Mouse (Mus musculus) kidney, embryonic 16.5 days (tissue): ENCODE measurements around the gene Kdm6b. TPM values are rescaled to one million over a fixed set of nuclear protein-coding genes. Genes with fewer than 3 reads are reported as not detected.

Experiments used
- ATAC-seq: fragments of 200-750 bp; cut with Nextera tagmentation; 2 replicates; pipeline ENCODE4 v1.8.0; 2017; ENCODE audit warnings: moderate TSS enrichment; ENCODE audit not compliant: low FRiP score, low TSS enrichment
- H3K27ac ChIP-seq: fragments of 300-500 bp; sonication (generic); 2 replicates; pipeline ENCODE4 v1.5.1; 2014; ENCODE audit warnings: low read length
- H3K27me3 ChIP-seq: fragments of 300-500 bp; sonication (generic); 2 replicates; pipeline ENCODE4 v1.6.1; 2014; ENCODE audit warnings: low read length, control low read depth, mixed read lengths; ENCODE audit not compliant: insufficient read depth
- H3K36me3 ChIP-seq: fragments of 300-500 bp; sonication (generic); 2 replicates; pipeline ENCODE4 v1.6.1; 2014; ENCODE audit warnings: low read length, control low read depth, mixed read lengths; ENCODE audit not compliant: insufficient read depth
- H3K4me1 ChIP-seq: fragments of 300-500 bp; sonication (generic); 2 replicates; pipeline ENCODE4 v1.6.1; 2014; ENCODE audit warnings: low read length, control low read depth, mixed read lengths; ENCODE audit not compliant: insufficient read depth
- H3K4me2 ChIP-seq: fragments of 300-500 bp; sonication (generic); replicated peaks from 2 replicates; pipeline ENCODE4 v1.6.1; 2014; ENCODE audit warnings: low read depth, low read length
- H3K4me3 ChIP-seq: fragments of 300-500 bp; sonication (generic); 2 replicates; pipeline ENCODE4 v1.5.1; 2014; ENCODE audit warnings: mild to moderate bottlenecking, low read length
- H3K9ac ChIP-seq: fragments of 300-500 bp; sonication (generic); replicated peaks from 2 replicates; pipeline ENCODE4 v1.6.1; 2014; ENCODE audit warnings: low read length
- H3K9me3 ChIP-seq: fragments of 300-500 bp; sonication (generic); 2 replicates; pipeline ENCODE4 v1.6.1; 2016; ENCODE audit warnings: low read length, control low read depth
- WGBS: fragments of 180-500 bp; shearing (Covaris S2); extraction: QIAGEN DNeasy Blood & Tissue Kit; methylation state at CpG from one replicate; pipeline ENCODE4 v1.1.7; 2014; 5-methylcytosine and 5-hydroxymethylcytosine counted together
- polyA plus RNA-seq: library from polyadenylated mRNA; unstranded; fragments of >200 nt; fragmentation: Nextera tagmentation; extraction: Ambion mirVana; gene quantifications from 2 replicates; pipeline ENCODE4 v1.2.1, GENCODE M21; 2015

The Kdm6b gene
- polyA plus RNA-seq, 1 experiment from 2014 or later: 26.0 TPM

DNA sequence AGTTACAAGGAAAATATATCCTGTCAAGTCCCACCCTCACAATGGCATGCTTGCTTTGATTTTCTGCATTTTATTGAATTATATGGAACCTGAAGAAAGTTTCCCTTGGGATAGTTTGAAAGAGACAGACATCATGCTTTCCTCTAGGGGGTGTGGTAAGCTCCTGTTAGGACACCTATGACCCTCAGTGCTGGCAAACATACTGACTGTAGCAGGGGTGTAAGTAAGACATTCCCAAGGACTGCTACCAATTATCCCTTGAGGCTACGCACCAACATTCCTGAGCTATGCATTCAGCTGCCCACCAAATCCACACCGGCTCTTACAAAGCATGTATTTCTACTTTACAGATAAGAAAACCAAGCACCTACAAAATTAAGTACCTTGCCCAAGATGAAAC lies 51.0 kb downstream of the Kdm6b start:
- no peaks in the 10 kb centered on the region for H3K9me3 ChIP-seq
- H3K27me3 ChIP-seq: no peaks in the 10 kb centered on the region
- H3K4me2 ChIP-seq: no peak overlapping the region
- no peak for ATAC-seq
- H3K9ac ChIP-seq: no peak overlapping the region
- 70% methylated on average over 2 of the region's 2 CpGs for WGBS
- peaks cover 58% of the 10 kb centered on the region for H3K36me3 ChIP-seq
- peaks cover 35% of the 10 kb centered on the region for H3K4me1 ChIP-seq
- H3K4me3 ChIP-seq: no peak overlapping the region
- no peak overlapping the region for H3K27ac ChIP-seq

DNA sequence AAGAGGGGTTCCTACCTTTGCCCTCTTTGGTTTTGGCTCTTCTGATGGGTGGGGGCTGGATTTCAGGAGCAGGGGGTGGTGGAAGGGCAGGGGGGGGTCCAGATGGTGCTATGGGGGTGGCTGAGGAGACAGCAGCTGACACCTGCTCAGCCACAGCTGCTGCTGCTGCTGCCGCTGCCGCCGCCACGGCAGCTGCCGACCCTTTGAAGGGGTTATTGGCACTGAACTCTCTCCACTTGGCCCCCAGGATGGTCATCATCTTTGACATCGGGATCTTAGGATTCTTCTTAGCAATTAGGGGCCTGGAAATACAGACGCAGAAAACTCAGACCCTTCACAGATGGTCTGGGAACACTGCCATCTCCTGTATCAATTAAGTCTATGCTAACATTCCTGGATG lies 51.5 kb downstream of the Kdm6b start:
- peaks cover 63% of the 10 kb centered on the region for H3K36me3 ChIP-seq
- H3K4me1 ChIP-seq: peaks cover 31% of the 10 kb centered on the region
- no peak overlapping the region for H3K27ac ChIP-seq
- no peak overlapping the region for H3K4me2 ChIP-seq
- 0 out of 2 replicates have a peak overlapping the region, but pooled peaks have one; percentile 16 for H3K9ac ChIP-seq
- H3K9me3 ChIP-seq: no peaks in the 10 kb centered on the region
- ATAC-seq: no peak
- WGBS: 56% methylated on average over 7 of the region's 7 CpGs
- no peak overlapping the region for H3K4me3 ChIP-seq
- no peaks in the 10 kb centered on the region for H3K27me3 ChIP-seq

DNA sequence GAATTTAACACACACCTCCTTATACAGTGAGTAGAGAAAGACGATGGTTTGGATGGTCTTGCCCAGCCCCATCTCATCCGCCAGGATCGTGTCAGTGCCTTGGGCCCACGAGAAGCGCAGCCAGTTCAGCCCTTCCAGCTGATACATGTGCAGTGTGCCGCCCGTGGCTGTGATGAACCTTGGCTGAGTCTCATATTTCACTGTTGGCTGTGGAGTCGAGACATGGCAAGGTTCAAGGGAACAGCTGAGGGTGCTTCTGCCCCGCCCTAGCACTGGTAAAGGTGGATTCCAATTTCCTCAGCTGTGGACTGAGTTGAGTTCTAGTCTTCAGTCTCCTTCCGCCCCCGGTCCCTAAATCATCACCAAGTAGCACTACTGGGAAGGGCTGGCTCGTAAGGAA lies 55.8 kb downstream of the Kdm6b start:
- Histone ChIP-seq H3K4me2 (no peak overlapping the region), H3K9me3 (no peaks in the 10 kb centered on the region), H3K36me3 (peaks cover 91% of the 10 kb centered on the region), H3K27ac (no peak overlapping the region), H3K4me1 (0 out of 2 replicates have a peak, but pooled peaks cover 3% of the 10 kb centered on the region), H3K4me3 (no peak overlapping the region), H3K9ac (no peak overlapping the region), H3K27me3 (no peaks in the 10 kb centered on the region)
- WGBS: 73% methylated on average over 12 of the region's 12 CpGs
- no peak for ATAC-seq

DNA sequence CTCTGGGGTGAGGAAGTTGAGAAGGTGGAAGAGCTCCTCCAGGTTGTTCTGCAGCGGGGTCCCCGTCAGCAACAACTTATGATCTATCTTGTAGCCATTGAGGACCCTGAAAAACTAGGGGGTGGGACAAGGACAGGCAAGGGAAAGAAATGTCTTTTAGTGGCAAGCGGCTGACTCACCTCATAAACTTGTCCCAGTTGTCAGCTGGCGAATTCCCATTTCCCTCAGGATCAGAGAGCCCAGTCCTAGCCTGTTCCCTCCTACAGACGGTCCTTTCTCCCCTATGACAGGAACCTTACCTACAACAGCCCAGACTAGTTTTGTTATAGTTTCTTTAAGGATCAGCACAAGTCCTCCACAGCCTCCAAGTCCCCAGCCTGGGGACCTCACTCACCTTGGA lies 56.9 kb downstream of the Kdm6b start:
- ATAC-seq: no peak
- no peaks in the 10 kb centered on the region for H3K27me3 ChIP-seq
- H3K4me2 ChIP-seq: no peak overlapping the region
- H3K4me1 ChIP-seq: no peaks in the 10 kb centered on the region
- WGBS: 73% methylated on average over 5 of the region's 5 CpGs
- no peak overlapping the region for H3K4me3 ChIP-seq
- no peak overlapping the region for H3K9ac ChIP-seq
- H3K27ac ChIP-seq: no peak overlapping the region
- no peaks in the 10 kb centered on the region for H3K9me3 ChIP-seq
- H3K36me3 ChIP-seq: peaks cover 92% of the 10 kb centered on the region

Other genes with a start within 250 kb of the Kdm6b start
- gene Alox8, start 215.8 kb downstream of the Kdm6b start, polyA plus RNA-seq: 0.46 and 0.72 TPM in 2 replicates
- gene Gucy2e, start 176.6 kb downstream of the Kdm6b start, polyA plus RNA-seq: 0.17 and 0.27 TPM in 2 replicates
- 22.4 and 23.2 TPM in 2 replicates for gene Cntrob, start 89.9 kb downstream of the Kdm6b start, polyA plus RNA-seq
- 166 and 172 TPM in 2 replicates for gene Trappc1, start 89.7 kb downstream of the Kdm6b start, polyA plus RNA-seq
- 3.3 and 3.8 TPM in 2 replicates for gene Kcnab3, start 87.4 kb downstream of the Kdm6b start, polyA plus RNA-seq
- 16.4 and 17.8 TPM in 2 replicates for gene Rnf227, start 73.2 kb downstream of the Kdm6b start, polyA plus RNA-seq
- gene Chd3, start 44.3 kb downstream of the Kdm6b start, polyA plus RNA-seq: 58.6 and 67.2 TPM in 2 replicates
- 142 and 150 TPM in 2 replicates for gene Naa38, start 18.2 kb downstream of the Kdm6b start, polyA plus RNA-seq
- 34.0 and 37.3 TPM in 2 replicates for gene Cyb5d1, start 18.0 kb downstream of the Kdm6b start, polyA plus RNA-seq
- 46.5 and 47.7 TPM in 2 replicates for gene Tmem88, start 15.4 kb downstream of the Kdm6b start, polyA plus RNA-seq
- 0.69 and 0.90 TPM in 2 replicates for gene Dnah2, start 135.4 kb upstream of the Kdm6b start, polyA plus RNA-seq
- 11.8 and 12.6 TPM in 2 replicates for gene Efnb3, start 146.5 kb upstream of the Kdm6b start, polyA plus RNA-seq
- gene Wrap53, start 166.6 kb upstream of the Kdm6b start, polyA plus RNA-seq: 29.3 and 30.3 TPM in 2 replicates
- gene Trp53, start 166.7 kb upstream of the Kdm6b start, polyA plus RNA-seq: 191 and 205 TPM in 2 replicates
- gene Atp1b2, start 192.3 kb upstream of the Kdm6b start, polyA plus RNA-seq: 12.3 and 14.3 TPM in 2 replicates
- gene Shbg, start 204.2 kb upstream of the Kdm6b start, polyA plus RNA-seq: 0.17 TPM in 1 of 2 replicates, not detected in the other
- gene Sat2, start 208.3 kb upstream of the Kdm6b start, polyA plus RNA-seq: 21.3 and 24.1 TPM in 2 replicates
- gene Fxr2, start 219.3 kb upstream of the Kdm6b start, polyA plus RNA-seq: 31.8 and 33.4 TPM in 2 replicates
- 0.19 TPM in 1 of 2 replicates, not detected in the other for gene Sox15, start 241.6 kb upstream of the Kdm6b start, polyA plus RNA-seq
- 79.5 and 84.0 TPM in 2 replicates for gene Mpdu1, start 249.0 kb upstream of the Kdm6b start, polyA plus RNA-seq